Mouse (Mus musculus) liver, embryonic 12.5 days (tissue): Measurements from ENCODE around the gene Atp6v0b. TPM values are rescaled to one million over a fixed set of nuclear protein-coding genes. Genes with fewer than 3 reads are reported as not detected.
A peak's percentile ranks its signal among the peaks of the same experiment; 100 is the strongest.

ENCODE experiments used
- ATAC-seq: fragments of 200-750 bp; cut with Nextera tagmentation; 2 replicates; pipeline ENCODE4 v1.8.0; 2017; ENCODE audit warnings: moderate number of reproducible peaks, mild to moderate bottlenecking, moderate library complexity
- H3K27ac ChIP-seq: fragments of 300-500 bp; sonication (generic); 2 replicates; pipeline ENCODE4 v1.5.1; 2016; ENCODE audit warnings: mild to moderate bottlenecking
- H3K27me3 ChIP-seq: fragments of 300-500 bp; sonication (generic); replicated peaks from 2 replicates; pipeline ENCODE4 v1.6.1; 2016; ENCODE audit warnings: mild to moderate bottlenecking, moderate library complexity
- H3K36me3 ChIP-seq: fragments of 300-500 bp; sonication (generic); 2 replicates; pipeline ENCODE4 v1.6.1; 2016; ENCODE audit warnings: mild to moderate bottlenecking, moderate library complexity
- H3K4me1 ChIP-seq: fragments of 300-500 bp; sonication (generic); 2 replicates; pipeline ENCODE4 v1.6.1; 2016
- H3K4me2 ChIP-seq: fragments of 300-500 bp; sonication (generic); 2 replicates; pipeline ENCODE4 v1.6.1; 2016; ENCODE audit warnings: mild to moderate bottlenecking, moderate library complexity
- H3K4me3 ChIP-seq: fragments of 300-500 bp; sonication (generic); 2 replicates; pipeline ENCODE4 v1.5.1; 2016; ENCODE audit warnings: mild to moderate bottlenecking, moderate library complexity
- H3K9ac ChIP-seq: fragments of 300-500 bp; sonication (generic); 2 replicates; pipeline ENCODE4 v1.6.1; 2016; ENCODE audit warnings: mild to moderate bottlenecking, moderate library complexity
- H3K9me3 ChIP-seq: fragments of 300-500 bp; sonication (generic); replicated peaks from 2 replicates; pipeline ENCODE4 v1.6.1; 2016; ENCODE audit warnings: mild to moderate bottlenecking, moderate library complexity
- WGBS: fragments of 180-500 bp; shearing (Covaris S2); methylation state at CpG from one replicate; pipeline ENCODE4 v1.1.7; 2016; ENCODE audit not compliant: insufficient replicate concordance; 5-methylcytosine and 5-hydroxymethylcytosine counted together
- polyA plus RNA-seq: library from polyadenylated mRNA; unstranded; fragments of >200 nt; fragmentation: Nextera tagmentation; extraction: Ambion mirVana; gene quantifications from 2 replicates; pipeline ENCODE4 v1.2.1, GENCODE M21; 2016

Atp6v0b gene
- polyA plus RNA-seq, 1 experiment from 2014 or later, result 180 TPM

DNA sequence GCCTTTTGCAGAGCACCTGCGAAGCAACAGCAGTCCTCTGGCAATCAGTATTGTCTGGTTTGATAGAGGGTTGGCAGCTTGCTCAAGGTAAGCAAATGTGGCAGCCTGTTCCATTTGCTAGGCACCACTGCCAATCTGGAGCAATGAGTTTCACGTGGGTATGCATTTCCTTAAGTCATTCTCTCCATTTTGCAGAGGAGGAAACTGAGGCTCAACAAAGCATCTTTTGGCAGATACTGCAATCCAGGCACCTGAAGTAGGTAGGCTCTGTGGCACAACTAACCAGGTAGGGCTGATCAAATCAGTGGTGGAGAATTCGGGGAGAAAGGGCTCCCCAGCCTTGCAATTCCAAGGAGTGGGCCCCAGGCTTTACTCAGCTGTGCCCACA lies 52.7 kb downstream of the Atp6v0b start, which contains the start of gene Slc6a9:
Slc6a9 (plus strand) TSS at position 50 of the 388 bp plus-strand sequence.
- H3K27ac ChIP-seq, result peak within 1 kb of the TSS; percentile 98

More for the DNA sequence above, 52.7 kb downstream of the Atp6v0b start, which contains the start of gene Slc6a9:
- no peaks in the 10 kb centered on the region for H3K9me3 ChIP-seq
- peak within 1 kb of the TSS; percentile 93 for H3K4me2 ChIP-seq
- H3K9ac ChIP-seq, result peak within 1 kb of the TSS; percentile 97
- WGBS, result 42% methylated on average over 3 of the region's 3 CpGs
- H3K27me3 ChIP-seq, result no peaks in the 10 kb centered on the region
- H3K36me3 ChIP-seq, result peaks cover 27% of the 10 kb centered on the region
- no peak for ATAC-seq
- peaks cover 84% of the 10 kb centered on the region for H3K4me1 ChIP-seq
- peak within 1 kb of the TSS; percentile 93 for H3K4me3 ChIP-seq

Other genes with a start within 250 kb of the Atp6v0b start
- 30.4 and 31.1 TPM in 2 replicates for gene Dmap1, start 205.1 kb downstream of the Atp6v0b start, polyA plus RNA-seq
- gene Gm12845, start 162.9 kb downstream of the Atp6v0b start, polyA plus RNA-seq, result not detected in 2 replicates
- not detected in 2 replicates for gene Klf17, start 121.7 kb downstream of the Atp6v0b start, polyA plus RNA-seq
- gene Slc6a9, start 52.8 kb downstream of the Atp6v0b start, polyA plus RNA-seq, result 52.8 and 57.8 TPM in 2 replicates
- 1.7 and 2.0 TPM in 2 replicates for gene Ccdc24, start 14.8 kb downstream of the Atp6v0b start, polyA plus RNA-seq
- gene B4galt2, start 3.8 kb downstream of the Atp6v0b start, polyA plus RNA-seq, result 5.2 and 5.7 TPM in 2 replicates
- gene Dph2, start 4.7 kb upstream of the Atp6v0b start, polyA plus RNA-seq, result 15.5 and 15.8 TPM in 2 replicates
- gene Ipo13, start 27.7 kb upstream of the Atp6v0b start, polyA plus RNA-seq, result 35.6 and 36.2 TPM in 2 replicates
- gene Artn, start 42.4 kb upstream of the Atp6v0b start, polyA plus RNA-seq, result 2.8 and 3.2 TPM in 2 replicates
- 2.0 and 2.9 TPM in 2 replicates for gene St3gal3, start 247.6 kb upstream of the Atp6v0b start, polyA plus RNA-seq